Mouse (Mus musculus) frontal cortex, postnatal 25 days (tissue): ENCODE measurements around the gene Snrnp48.

Experiments
- DNase-seq, 2 experiments: peaks; one replicate each; pipeline ENCODE4 v3.0.0; 2022; ENCODE audit warnings: low spot score in 2 of 2

The Snrnp48 gene

GRCm38 (mm10) chr13:38204702-38205482 lies at the start of gene Snrnp48:
Snrnp48 (plus strand) TSS chr13:38204938.
- peak; percentile 71 to 74 for DNase-seq

- DNase-seq = no peak
Measured at GRCm38 (mm10) chr13:38155523-38155922, 49.2 kb upstream of the Snrnp48 start.

- DNase-seq = no peak
Measured at GRCm38 (mm10) chr13:38157635-38158034, 47.1 kb upstream of the Snrnp48 start.

- no peak for DNase-seq
Measured at GRCm38 (mm10) chr13:38162002-38162401, 42.7 kb upstream of the Snrnp48 start.

GRCm38 (mm10) chr13:38162668-38163067 lies 42.1 kb upstream of the Snrnp48 start:
- no peak for DNase-seq

GRCm38 (mm10) chr13:38164932-38165331 lies 39.8 kb upstream of the Snrnp48 start:
- DNase-seq = no peak

GRCm38 (mm10) chr13:38167056-38167455 lies 37.7 kb upstream of the Snrnp48 start:
- DNase-seq = no peak

GRCm38 (mm10) chr13:38170707-38171144 lies 34.0 kb upstream of the Snrnp48 start:
- DNase-seq = no peak

GRCm38 (mm10) chr13:38193406-38193805 lies 11.3 kb upstream of the Snrnp48 start:
- DNase-seq = no peak

- no peak for DNase-seq
Measured at GRCm38 (mm10) chr13:38201413-38201812, 3.3 kb upstream of the Snrnp48 start.

GRCm38 (mm10) chr13:38204171-38204570 lies 567 bp upstream of the Snrnp48 start:
- DNase-seq = no peak

- no peak for DNase-seq
Measured at GRCm38 (mm10) chr13:38211122-38211521, 6.4 kb downstream of the Snrnp48 start.

GRCm38 (mm10) chr13:38218686-38219085 lies 13.9 kb downstream of the Snrnp48 start:
- no peak for DNase-seq

- no peak for DNase-seq
Measured at GRCm38 (mm10) chr13:38220331-38220730, 15.6 kb downstream of the Snrnp48 start.

GRCm38 (mm10) chr13:38230177-38230821 lies 25.6 kb downstream of the Snrnp48 start:
- no peak for DNase-seq

- no peak for DNase-seq
Measured at GRCm38 (mm10) chr13:38232411-38232810, 27.7 kb downstream of the Snrnp48 start.

- DNase-seq = no peak
Measured at GRCm38 (mm10) chr13:38232856-38233625, 28.3 kb downstream of the Snrnp48 start.

- DNase-seq = no peak
Measured at GRCm38 (mm10) chr13:38234651-38235050, 29.9 kb downstream of the Snrnp48 start.

GRCm38 (mm10) chr13:38235370-38235769 lies 30.6 kb downstream of the Snrnp48 start:
- DNase-seq = no peak

- DNase-seq = no peak
Measured at GRCm38 (mm10) chr13:38248151-38248550, 43.4 kb downstream of the Snrnp48 start.

GRCm38 (mm10) chr13:38251226-38251625 lies 46.5 kb downstream of the Snrnp48 start:
- no peak for DNase-seq

- DNase-seq = no peak
Measured at GRCm38 (mm10) chr13:38253696-38254095, 49.0 kb downstream of the Snrnp48 start.
